Mouse (Mus musculus): ENCODE results near the gene Itih4.
A peak's percentile ranks its signal among the peaks of the same experiment; 100 is the strongest.

Itih4 gene

DNA sequence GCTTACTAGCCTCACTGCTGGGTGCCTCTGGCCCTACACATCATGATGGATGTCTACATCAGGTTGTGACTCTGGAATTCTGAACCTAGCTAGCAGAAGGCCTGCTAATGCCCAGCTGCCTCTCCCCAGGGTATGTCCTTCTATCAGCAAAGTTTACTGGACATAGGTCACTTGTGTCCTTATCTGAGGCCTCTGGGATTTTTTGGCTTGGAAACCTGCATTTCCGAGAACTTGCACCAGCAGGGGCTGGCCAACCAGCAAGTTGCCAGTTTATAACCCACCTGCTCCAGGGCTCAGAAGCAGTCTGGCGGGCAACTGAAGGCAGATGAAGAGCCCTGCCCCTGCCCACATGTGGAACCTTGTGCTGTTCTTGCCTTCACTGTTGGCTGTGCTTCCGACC lies at the start of gene Itih4:
Gene Itih4 (plus strand): TSS at position 273 of the 400 bp plus-strand sequence.
- no peak for DNase-seq

DNA sequence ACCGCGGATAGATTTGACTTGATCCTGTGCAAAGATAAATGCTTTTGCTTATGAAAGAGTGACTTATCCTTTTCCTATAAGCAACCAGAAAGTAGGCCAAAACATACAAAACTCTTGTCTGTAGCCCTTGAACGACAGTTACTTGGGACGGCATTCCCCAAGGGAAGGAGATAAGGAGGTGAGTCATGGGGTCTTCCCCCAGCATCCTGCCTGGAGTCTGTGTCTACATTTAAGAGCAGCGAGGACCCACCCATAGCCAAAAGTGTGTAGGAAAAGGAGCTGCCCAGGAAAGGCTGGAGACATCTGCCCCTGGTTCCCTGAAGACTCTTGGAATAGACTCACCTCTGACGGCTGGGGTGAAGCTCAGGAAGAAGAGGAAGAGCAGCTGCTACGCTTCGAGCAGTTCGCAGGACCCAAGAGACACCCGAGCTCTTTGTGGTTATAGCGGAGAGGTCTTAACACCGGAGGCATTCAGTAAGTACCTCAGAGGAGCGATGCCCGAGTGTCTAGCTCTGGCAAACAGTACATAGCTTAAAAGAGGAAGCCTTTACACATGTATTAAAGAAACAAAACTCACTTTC lies 48.8 kb upstream of the Itih4 start:
- no peak for DNase-seq

DNA sequence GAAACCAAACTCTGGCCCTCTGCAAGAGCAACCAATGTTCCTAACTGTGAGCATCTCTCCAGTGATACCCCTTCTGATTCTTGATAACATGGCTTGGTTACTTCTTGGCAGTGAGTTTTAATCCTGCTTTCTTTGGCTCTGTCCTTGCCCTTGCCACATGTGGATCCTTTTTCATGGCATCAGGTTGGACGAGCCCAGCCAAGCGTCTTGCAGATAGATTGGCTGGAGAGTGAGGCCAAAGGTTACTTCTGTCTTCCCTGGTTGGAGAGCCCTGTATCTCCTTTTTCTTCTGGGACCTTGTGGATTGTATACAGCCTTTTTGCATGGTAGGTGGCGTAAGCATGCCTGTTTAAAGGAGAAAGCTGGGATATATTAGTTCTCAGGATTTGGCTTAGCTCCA lies 42.6 kb upstream of the Itih4 start:
- no peak for DNase-seq

DNA sequence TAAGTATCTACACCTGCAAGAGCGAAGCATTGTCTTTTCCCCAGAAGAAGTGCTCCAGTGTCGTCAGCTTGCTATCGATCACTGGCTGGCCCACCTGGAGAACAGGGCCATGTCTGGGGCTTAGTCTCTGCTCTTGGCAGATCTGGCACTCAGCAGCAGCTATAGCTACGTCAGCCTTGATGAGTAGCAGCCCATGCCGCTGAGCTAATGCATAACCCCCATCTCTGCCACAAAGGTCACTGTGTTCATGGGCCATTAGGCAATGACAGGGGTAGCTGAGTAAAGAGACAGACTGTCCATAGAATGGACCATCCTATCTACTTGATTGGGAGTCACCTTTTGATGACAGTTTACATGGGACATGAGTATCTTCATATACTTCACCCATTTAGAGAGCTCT lies 35.8 kb upstream of the Itih4 start:
- no peak for DNase-seq

DNA sequence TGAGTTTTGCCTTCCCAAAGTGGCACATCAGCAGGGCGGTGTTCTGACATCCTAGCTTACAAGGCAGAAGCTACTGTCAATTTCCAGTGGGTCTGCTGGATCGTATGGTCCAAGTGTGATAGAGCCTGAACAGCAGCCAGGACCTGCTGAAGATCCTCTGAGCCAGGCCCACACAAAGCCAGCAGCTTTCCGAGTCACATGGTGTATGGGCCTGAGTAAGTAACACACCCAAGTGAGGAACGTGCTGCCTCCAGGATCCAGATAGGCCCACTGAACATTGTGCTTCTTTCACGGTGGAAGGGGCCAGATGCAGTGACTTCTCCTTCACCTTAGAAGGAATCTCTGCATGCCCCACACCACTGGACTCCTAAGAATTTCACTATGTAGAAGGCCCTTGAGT lies 34.0 kb upstream of the Itih4 start:
- no peak for DNase-seq

DNA sequence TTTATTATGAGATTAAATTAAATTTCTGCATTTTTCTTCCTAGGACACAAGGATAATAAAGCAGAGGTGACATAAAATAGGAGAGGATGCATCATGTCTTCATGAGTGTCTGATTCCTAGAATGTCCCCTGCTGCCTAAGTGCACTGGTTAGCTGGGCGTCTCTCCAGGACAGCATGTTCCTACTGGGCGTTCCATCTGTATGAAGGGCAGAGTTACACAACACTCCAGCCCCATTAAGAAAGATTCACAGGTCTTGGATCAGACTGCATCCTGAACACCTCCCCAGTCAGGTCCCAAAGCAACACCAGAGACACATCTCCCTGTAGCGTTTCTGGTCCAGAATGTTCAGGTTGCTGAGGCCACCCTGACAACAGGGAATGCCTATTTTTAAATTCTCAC lies 31.0 kb upstream of the Itih4 start:
- DNase-seq = peak; percentile 50 to 56

DNA sequence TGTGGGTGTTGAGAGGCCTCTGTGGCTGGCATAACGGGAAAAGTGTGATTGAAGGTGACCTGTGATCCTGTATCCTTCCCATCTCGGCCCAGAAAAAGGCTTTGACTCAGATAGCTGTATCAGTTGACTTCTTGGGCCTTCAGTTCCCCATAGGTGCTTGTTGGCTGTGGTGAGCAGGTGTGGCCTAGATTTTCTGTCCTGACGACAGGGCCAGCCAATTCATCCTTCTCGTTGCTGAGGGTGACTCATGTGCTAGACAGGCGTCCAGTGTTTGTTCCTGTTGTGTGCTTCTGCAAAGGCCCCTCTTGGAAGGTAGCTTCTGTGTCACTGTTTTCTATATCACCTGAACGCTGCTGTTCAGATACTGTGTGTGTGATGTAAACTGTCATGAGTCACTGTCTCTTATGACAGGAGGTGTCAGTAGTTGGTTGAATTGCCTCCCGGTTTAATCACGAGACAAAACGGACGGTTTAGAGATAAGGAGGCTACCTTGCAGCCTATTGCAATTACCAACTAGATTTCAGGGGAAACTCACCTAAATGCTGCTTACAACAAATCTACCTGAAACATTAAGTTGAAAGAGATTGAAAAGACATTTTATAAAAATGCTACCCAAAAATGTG lies 29.3 kb upstream of the Itih4 start:
- peak; percentile 41 to 57 for DNase-seq

DNA sequence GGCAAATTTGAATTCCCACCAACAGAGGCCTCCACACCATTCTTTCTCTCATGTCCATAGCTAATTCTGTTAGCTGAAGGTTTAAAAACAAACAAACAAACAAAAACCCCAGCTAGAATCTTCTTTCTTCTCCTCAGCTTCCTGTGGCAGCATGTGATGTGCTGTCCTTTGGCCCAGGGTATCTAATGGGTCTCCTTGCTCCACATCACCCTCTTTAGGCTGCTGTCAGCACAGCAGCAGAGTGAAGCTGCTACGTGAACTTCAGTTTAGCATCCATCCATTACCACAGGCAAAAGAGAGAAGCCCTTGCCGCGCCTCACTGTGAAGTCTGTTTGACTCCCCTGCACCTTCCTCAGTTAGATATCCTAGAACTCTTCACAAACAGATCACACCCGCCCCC lies 28.3 kb upstream of the Itih4 start:
- no peak for DNase-seq

DNA sequence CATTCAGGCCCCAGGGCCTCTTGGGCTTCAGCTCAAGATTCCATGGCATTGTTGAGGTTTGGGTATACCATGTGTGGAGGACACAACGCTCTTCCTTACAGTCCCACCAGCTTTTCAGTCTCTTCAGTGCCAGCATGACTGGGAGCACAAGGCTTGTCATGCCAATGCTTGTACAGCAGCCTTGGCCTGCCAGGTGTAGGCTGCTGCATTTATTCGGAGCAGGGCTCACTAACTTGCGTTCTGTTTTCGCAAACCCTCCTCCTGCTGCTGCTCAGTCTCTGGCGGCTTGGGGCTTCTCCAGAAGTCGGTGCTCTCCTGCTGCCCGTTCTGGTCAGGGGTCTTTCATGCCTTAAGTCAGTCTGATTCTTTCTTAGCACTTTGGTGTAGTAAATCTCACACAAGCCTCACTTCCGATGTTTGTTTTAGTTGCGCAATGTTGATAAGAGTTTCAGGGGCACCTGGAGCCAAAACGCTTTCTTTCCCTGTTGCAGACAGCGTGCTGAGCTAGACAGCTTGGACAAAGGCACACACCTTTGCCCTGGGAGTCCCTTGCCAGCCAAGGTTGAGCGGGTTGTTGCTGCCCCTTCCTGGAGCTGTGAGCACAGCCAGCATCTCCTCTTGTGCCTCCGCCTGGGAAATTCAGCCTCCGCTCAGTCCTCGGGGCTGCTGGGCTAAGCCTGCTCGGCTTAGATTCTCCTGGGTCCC lies 24.7 kb upstream of the Itih4 start:
- DNase-seq = peak; percentile 30 to 33

DNA sequence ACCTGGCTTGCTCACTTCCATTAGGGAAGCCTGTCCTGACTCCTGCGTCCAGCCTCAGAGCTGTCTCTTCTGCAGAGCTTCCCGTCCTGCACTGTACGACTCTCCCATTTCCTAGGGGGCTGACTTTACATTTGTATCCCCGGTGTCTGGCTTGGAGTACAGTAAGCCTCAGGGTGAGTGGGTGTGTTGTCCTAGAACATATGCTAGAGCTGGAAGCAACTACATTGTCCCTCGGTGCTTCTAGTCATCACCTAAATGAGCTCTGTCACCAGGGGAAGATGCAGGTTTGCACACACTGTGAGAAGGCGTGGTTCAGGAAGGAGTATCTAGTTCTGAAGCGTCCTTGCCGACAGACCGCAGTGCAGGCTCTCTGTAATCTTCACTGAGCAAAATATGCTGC lies 23.9 kb upstream of the Itih4 start:
- no peak for DNase-seq

DNA sequence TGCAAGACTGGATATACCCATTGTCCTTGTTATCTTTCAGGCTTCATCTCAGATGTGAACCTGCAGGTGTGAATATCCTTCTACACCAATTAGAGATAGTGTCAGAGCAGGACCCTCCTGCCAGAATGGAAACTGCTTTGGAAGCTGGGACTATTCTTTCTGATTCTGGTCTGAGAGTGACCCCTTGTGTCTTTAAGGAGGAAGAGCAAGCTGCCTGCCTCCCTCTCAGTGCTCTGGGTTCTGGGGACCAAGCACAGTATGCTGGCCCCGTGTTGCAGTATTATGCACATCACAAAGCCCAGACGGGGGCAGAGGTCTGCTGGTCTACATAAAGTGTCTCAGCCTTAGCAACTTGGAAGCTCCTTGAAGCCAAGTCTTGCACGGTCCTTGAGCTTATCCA lies 21.0 kb upstream of the Itih4 start:
- DNase-seq = no peak

DNA sequence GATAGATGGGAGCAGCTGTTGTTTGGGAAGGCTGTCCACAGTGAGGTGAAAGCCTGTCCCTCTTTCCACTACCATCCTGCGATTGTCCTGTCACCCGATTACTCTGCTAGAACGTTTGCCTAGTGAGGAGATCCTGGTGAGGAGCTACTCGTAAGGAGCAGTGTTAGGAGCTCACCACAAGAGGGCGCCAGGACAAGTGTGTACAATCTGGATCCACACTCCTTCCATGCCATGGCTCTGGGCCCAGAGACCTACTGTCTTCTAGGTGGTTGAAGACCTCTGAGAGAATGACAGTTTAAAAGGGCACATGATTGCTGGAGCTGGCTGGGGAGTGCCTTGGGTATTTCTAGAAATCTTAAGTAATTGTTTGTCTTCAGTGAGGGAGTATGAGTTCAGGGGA lies 19.2 kb upstream of the Itih4 start:
- DNase-seq = peak; percentile 69 to 72

DNA sequence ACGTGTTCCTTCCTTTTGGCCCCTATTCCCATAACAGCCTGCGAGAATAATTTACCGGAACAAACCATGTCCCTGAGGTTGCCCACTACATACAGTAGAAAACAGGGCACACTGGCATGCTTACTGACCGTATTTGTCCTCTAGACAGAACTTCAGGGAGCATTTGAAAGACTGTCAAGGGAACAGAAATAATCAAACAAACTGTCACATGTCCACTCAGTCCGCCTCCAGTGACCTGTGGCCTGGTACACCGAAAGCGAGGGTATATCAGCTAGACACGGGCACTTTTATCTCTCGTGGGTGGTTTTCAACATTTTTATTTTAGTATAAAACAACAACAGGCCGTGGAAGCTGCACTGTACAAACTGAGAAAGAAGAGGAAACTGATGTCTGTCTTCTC lies 17.4 kb upstream of the Itih4 start:
- no peak for DNase-seq

DNA sequence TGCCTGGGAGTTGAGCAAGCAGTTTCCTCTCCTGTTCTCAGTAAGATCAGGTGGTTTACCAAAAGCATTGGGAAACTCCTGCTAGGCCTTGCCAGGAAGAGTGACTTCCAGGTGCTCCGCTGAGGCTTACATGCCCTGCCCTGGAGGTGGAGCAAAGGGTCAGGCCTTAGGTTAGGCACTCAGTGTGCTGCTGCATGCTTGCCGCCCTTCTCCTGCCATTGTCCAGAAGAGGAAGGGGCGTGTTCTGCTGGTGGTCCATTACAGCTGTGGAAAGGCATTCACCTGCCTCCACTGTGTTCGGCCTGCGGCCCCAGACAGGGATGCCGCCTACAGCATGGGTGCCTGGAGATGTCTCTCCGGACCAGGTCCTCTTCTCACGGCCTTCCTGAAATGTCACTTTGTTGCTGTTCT lies 16.9 kb upstream of the Itih4 start:
- no peak for DNase-seq

DNA sequence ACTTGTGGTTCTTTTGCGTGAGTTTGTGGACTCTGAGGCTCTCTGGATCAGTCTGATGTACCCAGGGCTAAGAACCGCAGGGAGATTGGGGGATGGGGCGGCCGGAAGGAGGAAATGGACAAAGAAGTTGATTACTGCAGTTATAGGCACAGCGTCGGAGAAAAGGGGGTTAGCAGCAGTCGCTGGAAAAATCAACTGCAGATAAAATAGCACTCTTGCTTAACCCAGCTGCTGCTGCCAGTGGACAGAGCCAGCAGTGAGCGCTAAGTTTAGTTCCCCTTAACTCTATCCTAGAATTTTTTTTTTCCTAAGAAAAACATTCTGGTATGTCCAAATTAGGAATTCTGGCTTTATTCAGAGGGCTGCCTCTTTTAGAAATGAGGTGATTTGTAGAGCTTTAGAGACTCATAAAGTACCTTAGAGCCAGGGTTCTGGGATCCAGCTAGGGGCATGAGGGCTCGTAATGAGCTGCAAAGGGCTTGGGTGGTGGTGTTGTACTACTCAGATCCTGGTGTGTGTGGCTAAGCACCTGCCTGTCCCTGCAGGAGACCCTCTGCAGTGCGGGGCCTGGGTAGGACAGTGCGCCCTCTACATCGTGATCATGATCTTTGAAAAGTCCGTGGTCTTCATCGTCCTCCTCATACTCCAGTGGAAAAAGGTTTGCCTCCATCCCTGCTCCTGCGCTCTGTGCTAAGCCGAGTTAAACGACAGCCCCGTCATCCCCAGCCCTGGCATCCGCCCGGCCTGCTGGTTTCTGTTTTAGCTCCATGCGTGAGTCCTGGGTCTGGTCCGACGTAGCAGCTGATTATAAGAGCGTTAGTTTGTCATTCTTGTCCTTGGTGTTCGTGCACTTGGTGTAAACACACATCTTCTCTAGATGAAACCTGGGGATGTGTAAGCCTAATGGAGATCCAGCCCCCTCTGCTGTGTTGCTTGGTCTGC lies 15.8 kb upstream of the Itih4 start:
- DNase-seq = no peak

DNA sequence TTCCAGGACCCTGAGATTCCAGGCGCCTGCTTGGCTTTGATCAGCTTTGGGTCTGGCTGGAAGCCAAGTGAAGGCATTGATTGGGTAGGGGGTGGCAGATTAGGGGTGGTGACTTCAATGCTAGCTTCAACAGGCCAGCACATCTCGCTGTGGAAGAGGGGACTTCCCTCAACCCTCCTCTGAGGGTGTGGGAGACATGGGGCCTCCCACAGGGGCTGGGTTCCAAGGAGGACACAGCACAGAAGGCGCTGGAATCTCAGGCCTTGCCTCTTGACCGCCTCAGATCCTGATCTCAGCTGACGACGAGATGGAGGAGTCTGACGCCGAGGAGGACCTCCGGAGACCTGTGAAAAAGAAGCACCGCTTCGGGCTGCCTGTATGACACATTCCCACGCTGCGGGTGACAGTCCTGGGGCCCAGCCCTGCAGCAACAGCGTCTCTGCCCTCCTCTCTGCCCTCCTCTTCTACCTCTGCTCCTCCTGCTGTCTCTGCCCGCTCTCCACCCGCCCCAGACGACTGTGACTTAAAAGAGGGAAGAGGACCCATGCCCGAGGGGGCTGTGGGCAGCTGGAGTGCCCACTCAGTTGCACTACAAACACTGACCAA lies 12.1 kb upstream of the Itih4 start:
- DNase-seq = no peak

DNA sequence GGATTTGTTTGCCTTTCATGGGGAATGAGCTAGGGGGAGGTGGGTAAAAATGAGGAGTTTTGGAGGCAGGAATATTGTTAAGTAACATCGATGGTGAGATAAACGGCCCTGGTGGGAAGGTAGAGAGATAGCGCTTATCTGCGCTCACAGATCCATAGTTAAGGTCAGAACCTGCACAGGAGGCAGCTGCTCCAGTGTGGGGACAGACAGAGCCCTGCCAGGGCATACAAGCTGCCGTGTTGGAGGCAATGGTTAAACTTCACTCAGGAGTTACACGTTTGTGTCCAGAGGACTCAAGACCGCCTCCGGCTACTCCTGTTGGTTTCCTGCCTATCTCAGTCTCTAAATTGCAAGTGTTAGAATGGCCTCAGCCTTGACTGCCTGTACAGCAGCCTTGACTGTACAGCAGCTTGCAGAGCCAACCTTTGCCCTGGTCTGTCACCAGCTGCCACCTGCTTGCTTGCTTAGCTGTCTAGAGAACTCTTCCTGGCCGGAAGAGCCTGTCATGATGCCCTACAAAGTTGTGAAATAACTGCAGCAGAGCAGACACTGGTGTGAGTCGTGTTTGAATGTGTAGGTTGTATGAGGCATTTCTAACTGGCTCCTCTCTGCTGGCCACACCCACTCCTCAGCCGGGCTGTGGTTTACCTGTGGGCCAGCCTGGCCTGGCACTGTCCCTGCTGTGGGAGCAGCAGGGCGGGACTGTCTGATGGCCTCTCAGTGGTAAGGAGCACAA lies 11.0 kb upstream of the Itih4 start:
- no peak for DNase-seq

DNA sequence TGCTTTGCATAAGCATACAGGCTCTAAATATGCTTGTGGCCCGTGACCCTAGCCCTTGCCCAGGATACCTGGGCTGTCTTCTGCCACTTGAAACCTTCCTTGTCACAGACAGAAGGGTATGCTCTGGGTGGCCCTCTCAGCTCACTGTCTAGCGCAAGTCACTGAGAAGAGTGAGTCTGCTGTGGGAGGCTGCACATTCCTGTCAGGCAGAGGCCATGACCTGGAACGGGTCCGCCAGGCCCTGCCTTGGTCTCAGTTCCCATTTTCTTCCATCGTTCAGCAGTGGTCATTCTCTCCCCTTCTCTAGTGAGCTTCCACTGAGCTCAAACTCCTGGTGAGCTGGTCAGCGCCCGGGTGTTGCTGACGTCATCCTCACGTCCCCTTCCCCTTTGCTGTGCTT lies 10.3 kb upstream of the Itih4 start:
- no peak for DNase-seq

DNA sequence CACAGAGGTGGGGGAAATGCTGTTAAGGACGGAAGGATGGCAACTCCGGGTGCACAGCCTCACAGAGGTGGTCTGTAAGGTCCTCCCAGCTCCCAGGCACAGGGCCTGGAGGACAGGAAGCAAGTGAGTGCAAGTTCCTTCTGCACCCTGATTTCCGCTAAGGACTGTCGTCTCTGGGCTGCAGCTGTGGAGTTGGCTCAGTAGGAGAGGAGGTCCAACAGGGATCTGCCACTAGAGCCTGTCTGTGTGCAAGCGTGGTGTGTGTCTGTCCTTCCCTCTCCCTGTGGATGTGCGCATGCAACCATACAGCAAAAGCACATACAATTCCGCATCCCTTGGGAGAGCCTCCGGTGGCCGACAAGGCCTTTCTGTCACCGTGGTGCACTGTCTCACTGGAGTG lies 9.8 kb upstream of the Itih4 start:
- DNase-seq = no peak

DNA sequence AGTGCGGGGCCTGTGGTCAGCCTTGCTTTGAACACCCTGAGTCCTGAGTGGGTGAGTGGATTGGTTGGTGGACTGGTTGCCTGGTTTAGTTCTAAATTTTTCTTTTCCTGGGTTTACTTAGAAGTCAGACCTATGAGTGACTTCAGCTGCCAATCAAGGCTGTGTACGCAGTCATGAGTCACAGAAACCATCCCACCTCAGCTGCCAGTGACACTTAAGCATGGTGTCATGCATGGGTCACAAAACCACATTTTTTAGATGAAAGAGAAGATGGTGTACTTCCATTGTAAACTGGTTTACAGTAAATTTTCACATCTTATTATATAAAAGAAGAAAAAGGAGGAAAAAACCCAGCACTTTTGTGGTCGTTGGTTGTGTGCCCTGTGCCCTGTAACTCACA lies 8.4 kb upstream of the Itih4 start:
- no peak for DNase-seq

DNA sequence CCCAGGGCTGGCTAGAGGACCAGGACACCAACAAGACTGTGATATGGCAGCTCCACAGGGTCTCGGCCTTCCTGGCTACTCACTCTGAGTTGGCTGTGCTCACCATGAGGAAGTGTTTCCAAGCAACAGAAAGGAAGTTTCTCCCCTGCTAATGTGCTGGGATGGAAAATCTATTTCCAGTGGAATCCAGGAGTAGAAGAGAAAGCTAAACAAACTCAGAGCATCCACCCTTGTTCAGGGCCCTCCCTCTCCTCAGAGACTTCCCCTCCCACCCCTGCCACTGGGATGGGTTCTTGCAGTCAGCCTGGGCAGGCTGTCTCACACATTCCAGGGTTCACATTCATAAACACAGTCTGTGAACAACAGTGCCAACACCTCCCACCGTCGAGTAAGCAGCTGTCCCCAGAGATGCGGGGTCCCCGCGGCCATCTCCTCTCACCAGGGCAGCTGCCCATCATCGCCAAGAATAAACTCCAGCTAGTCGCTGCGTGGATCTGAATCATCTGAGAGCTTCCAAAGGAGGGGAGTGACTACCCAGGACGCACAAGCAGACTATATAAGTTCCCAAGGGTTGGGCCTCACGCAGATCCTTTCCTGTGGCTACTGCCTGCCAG lies 7.2 kb upstream of the Itih4 start, which contains the start of gene Mustn1:
Gene Mustn1 (plus strand): TSS at position 243 of the 614 bp plus-strand sequence.
- no peak for DNase-seq

DNA sequence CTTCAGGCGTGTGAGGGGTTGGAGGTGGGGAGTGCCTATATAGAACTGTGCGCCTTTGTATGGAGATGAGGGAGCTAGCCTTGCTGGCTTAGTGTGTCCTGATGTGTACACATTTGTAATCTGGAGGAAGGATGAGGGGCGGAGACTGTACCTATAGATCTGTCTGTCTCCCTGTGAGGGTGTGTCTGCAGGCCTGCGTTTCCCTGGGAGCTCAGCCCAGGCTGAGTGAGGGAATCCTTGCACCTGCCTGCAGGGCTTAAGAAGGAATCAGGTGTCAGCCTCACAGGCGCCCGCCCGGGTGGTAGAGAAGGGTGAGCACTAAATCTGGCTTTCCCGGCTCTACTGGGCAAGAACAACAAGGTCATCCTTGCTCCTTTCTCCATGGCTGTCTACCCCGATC lies 6.5 kb upstream of the Itih4 start:
- no peak for DNase-seq

Measured in cerebellum, postnatal 36 days (tissue).